20 mouse cellular contexts compared by ENCODE assay signal in the genomic region with DNA sequence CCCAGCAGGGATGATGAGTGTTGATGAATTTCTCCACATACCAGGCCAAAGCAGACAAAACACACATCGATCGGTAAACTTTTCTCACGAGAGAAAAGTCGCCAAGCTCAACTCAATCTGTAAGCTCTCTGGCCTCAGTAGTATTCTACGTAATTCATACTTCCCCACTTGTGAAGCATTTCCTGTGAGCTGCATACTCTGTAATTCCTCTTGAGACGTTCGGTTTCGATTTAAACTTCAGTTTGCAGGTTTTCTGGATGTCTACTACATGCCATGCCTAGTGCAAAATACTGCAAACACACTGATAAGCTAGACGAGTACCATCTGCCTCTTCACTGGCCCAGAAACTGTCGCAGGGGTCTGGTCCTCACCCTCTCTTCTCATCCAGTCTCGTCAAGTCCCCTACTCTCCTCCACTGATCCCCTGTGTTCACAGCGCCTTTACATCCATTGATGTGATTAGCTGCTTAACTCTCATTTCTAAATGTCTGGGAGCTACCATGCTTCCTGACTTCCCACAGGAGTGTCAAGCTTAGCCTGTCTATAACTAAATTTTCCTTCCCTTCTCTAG. TPM values are rescaled to one million over a fixed set of nuclear protein-coding genes. Genes with fewer than 3 reads are reported as not detected.
DNase-seq lines count a peak whose midpoint lies in the region; ATAC-seq and TF ChIP-seq lines count a peak whose summit lies in the region.
"Had no signal": no experiment of that assay in that cellular context is flagged by ENCODE, and none has a peak within 500 bp of the region (broad histone marks: within the 10 kb centered on the region; RNA-seq: fewer than 3 reads in every experiment).

No protein-coding gene starts in this region.

- no peak for ATAC-seq in limb, embryonic 12.5 days (ENCODE audit: insufficient number of reproducible peaks, insufficient read depth, low FRiP score, low TSS enrichment, low read depth)
- no peak for ATAC-seq in liver, embryonic 16.5 days (ENCODE audit: low read depth)
- ATAC-seq in heart, embryonic 11.5 days (replicated peaks; ENCODE audit: insufficient number of reproducible peaks, low FRiP score, low TSS enrichment) = no peak
- ATAC-seq: forebrain, embryonic 15.5 days; midbrain, embryonic 13.5 days; Patski had no signal

- no peak for DNase-seq in limb, embryonic 10.5 days (ENCODE audit: low spot score)
- peak; percentile 19 to 32 for DNase-seq in CD8-positive naive resting alpha-beta T cell, adult 2 months (ENCODE audit: low read depth in 2 of 2, low spot score in 2 of 2)
- no peak for DNase-seq in urinary bladder, postnatal 10 days (ENCODE audit: low spot score)
- DNase-seq in adrenal gland, adult (ENCODE audit: inconsistent age in 2 of 2, low spot score in 1 of 2) = no peak
- DNase-seq: adrenal gland, adult 2 months; cerebellum, postnatal 25 days; lung, postnatal 14 days; thymus, postnatal 25 days had no signal

- peaks cover 3% of the 10 kb centered on the region; the same call in 1 of the 2 replicates for H3K36me3 ChIP-seq in limb, embryonic 12.5 days
- peaks cover 11% of the 10 kb centered on the region for H3K36me3 ChIP-seq in limb, embryonic 10.5 days
- H3K36me3 ChIP-seq in liver, embryonic 16.5 days (ENCODE audit: control insufficient read depth, insufficient read depth) = no peaks in the 10 kb centered on the region
- H3K36me3 ChIP-seq in heart, embryonic 11.5 days (ENCODE audit: control insufficient read depth, insufficient read depth, low read length) = no peaks in the 10 kb centered on the region
- H3K36me3 ChIP-seq: forebrain, embryonic 15.5 days; limb, embryonic 15.5 days; midbrain, embryonic 13.5 days had no signal

- 0 out of 2 replicates have a peak overlapping the region, but pooled peaks have one; percentile 57 for H3K4me2 ChIP-seq in limb, embryonic 12.5 days
- peak overlapping the region; percentile 7; the same call in 1 of the 2 replicates for H3K4me2 ChIP-seq in liver, embryonic 16.5 days (ENCODE audit: low read depth, low read length)
- no peak overlapping the region for H3K4me2 ChIP-seq in heart, embryonic 11.5 days
- H3K4me2 ChIP-seq: forebrain, embryonic 15.5 days; midbrain, embryonic 13.5 days had no signal

- no peak for TF ChIP-seq POLR2A in bone marrow, adult 2 months (IDR thresholded peaks at IDR 0.05; ENCODE audit: borderline replicate concordance, control insufficient read depth, low read depth, low read length)

- H3K4me3 ChIP-seq in limb, embryonic 12.5 days (replicated peaks) = no peak overlapping the region
- H3K4me3 ChIP-seq in limb, embryonic 10.5 days = no peak overlapping the region
- peak overlapping the region; percentile 22 for H3K4me3 ChIP-seq in bone marrow, adult 2 months (replicated peaks; ENCODE audit: control insufficient read depth, low read depth, low read length)
- H3K4me3 ChIP-seq in liver, embryonic 16.5 days (ENCODE audit: low read depth, low read length) = no peak overlapping the region
- no peak overlapping the region for H3K4me3 ChIP-seq in heart, embryonic 11.5 days (ENCODE audit: low read depth, low read length)
- H3K4me3 ChIP-seq: erythroblast, embryonic 14.5 days; forebrain, embryonic 15.5 days; hindbrain, embryonic 10.5 days; layer of hippocampus, adult 2 months; midbrain, embryonic 13.5 days; myocyte had no signal

- no peak overlapping the region for H3K9ac ChIP-seq in limb, embryonic 12.5 days (replicated peaks)
- H3K9ac ChIP-seq in liver, embryonic 16.5 days (ENCODE audit: low read depth, low read length) = no peak overlapping the region
- no peak overlapping the region for H3K9ac ChIP-seq in heart, embryonic 11.5 days (ENCODE audit: low read depth, low read length)
- H3K9ac ChIP-seq: forebrain, embryonic 15.5 days; limb, embryonic 15.5 days; midbrain, embryonic 13.5 days had no signal

- 0 out of 2 replicates have a peak overlapping the region, but pooled peaks have one; percentile 94 for H3K27ac ChIP-seq in limb, embryonic 12.5 days
- no peak overlapping the region; the same call in 1 of the 2 replicates for H3K27ac ChIP-seq in limb, embryonic 10.5 days
- peak overlapping the region; percentile 50 for H3K27ac ChIP-seq in bone marrow, adult 2 months (ENCODE audit: control insufficient read depth, insufficient read depth, low read depth, low read length, poor library complexity)
- peak overlapping the region; percentile 25; the same call in 1 of the 2 replicates for H3K27ac ChIP-seq in liver, embryonic 16.5 days (ENCODE audit: low read length)
- no peak overlapping the region for H3K27ac ChIP-seq in heart, embryonic 11.5 days (ENCODE audit: low read depth, low read length)
- H3K27ac ChIP-seq: forebrain, embryonic 15.5 days; hindbrain, embryonic 10.5 days; layer of hippocampus, adult 2 months; midbrain, embryonic 13.5 days had no signal

- 88% methylated on average over 12 of the region's 12 CpGs for WGBS in limb, embryonic 12.5 days
- 90% methylated on average over 12 of the region's 12 CpGs for WGBS in limb, embryonic 10.5 days
- 25% methylated on average over 12 of the region's 12 CpGs for WGBS in bone marrow, adult 2 months
- WGBS in liver, embryonic 16.5 days (ENCODE audit: insufficient replicate concordance) = 47% methylated on average over 12 of the region's 12 CpGs
- 67% methylated on average over 12 of the region's 12 CpGs for WGBS in heart, embryonic 11.5 days (ENCODE audit: insufficient replicate concordance)

- no peaks in the 10 kb centered on the region for H3K27me3 ChIP-seq in limb, embryonic 12.5 days
- no peaks in the 10 kb centered on the region for H3K27me3 ChIP-seq in limb, embryonic 10.5 days (ENCODE audit: low read depth, poor library complexity, severe bottlenecking)
- no peaks in the 10 kb centered on the region for H3K27me3 ChIP-seq in liver, embryonic 16.5 days (ENCODE audit: control insufficient read depth, insufficient read depth, low read depth, low read length)
- no peaks in the 10 kb centered on the region for H3K27me3 ChIP-seq in heart, embryonic 11.5 days (ENCODE audit: control insufficient read depth, insufficient read depth, low read length)
- H3K27me3 ChIP-seq: forebrain, embryonic 15.5 days; limb, embryonic 15.5 days; midbrain, embryonic 13.5 days; Patski had no signal

- H3K4me1 ChIP-seq in limb, embryonic 12.5 days (replicated peaks) = peaks cover 30% of the 10 kb centered on the region
- peaks cover 34% of the 10 kb centered on the region for H3K4me1 ChIP-seq in limb, embryonic 10.5 days
- peaks cover 8% of the 10 kb centered on the region for H3K4me1 ChIP-seq in bone marrow, adult 2 months (ENCODE audit: control insufficient read depth, insufficient read depth, low read length)
- peaks cover 40% of the 10 kb centered on the region for H3K4me1 ChIP-seq in liver, embryonic 16.5 days (ENCODE audit: control insufficient read depth, low read depth, low read length)
- peaks cover 14% of the 10 kb centered on the region for H3K4me1 ChIP-seq in heart, embryonic 11.5 days (ENCODE audit: control insufficient read depth, insufficient read depth, low read length)

- no peak for TF ChIP-seq CTCF in bone marrow, adult 2 months (IDR thresholded peaks at IDR 0.05; ENCODE audit: control insufficient read depth, insufficient read depth, low read length)

- H3K9me3 ChIP-seq in limb, embryonic 12.5 days = no peaks in the 10 kb centered on the region
- H3K9me3 ChIP-seq in limb, embryonic 10.5 days (replicated peaks) = no peaks in the 10 kb centered on the region
- no peaks in the 10 kb centered on the region for H3K9me3 ChIP-seq in liver, embryonic 16.5 days (replicated peaks; ENCODE audit: control insufficient read depth, low read length)
- no peaks in the 10 kb centered on the region for H3K9me3 ChIP-seq in heart, embryonic 11.5 days (replicated peaks; ENCODE audit: control insufficient read depth, low read length)
- H3K9me3 ChIP-seq: forebrain, embryonic 15.5 days; hindbrain, embryonic 10.5 days; limb, embryonic 15.5 days; midbrain, embryonic 13.5 days had no signal

RNA-seq across cellular contexts. Expression of a gene that starts 2.2 kb away (rescaled TPM):
- polyA plus RNA-seq in limb, embryonic 12.5 days (2016; fragmentation: Nextera tagmentation; extraction: Ambion mirVana) = 303 and 349 TPM in 2 replicates
- polyA plus RNA-seq in limb, embryonic 10.5 days (2016; fragmentation: Nextera tagmentation; extraction: Ambion mirVana) = 263 and 287 TPM in 2 replicates
- 133 and 198 TPM in 2 replicates for polyA plus RNA-seq in bone marrow, adult 2 months (2011; ENCODE audit: insufficient read depth, insufficient read length, low replicate concordance, missing spikeins)
- polyA plus RNA-seq in liver, embryonic 16.5 days (2015; fragmentation: Nextera tagmentation; extraction: Ambion mirVana) = 78.1 and 78.4 TPM in 2 replicates
- polyA plus RNA-seq in heart, embryonic 11.5 days (2014; fragmentation: Nextera tagmentation; extraction: Ambion mirVana) = 131 and 155 TPM in 2 replicates

RNA-seq across cellular contexts. Expression of a gene that starts 41.5 kb away (rescaled TPM):
- polyA plus RNA-seq in limb, embryonic 12.5 days (2016; fragmentation: Nextera tagmentation; extraction: Ambion mirVana) = 7.2 and 8.4 TPM in 2 replicates
- polyA plus RNA-seq in limb, embryonic 10.5 days (2016; fragmentation: Nextera tagmentation; extraction: Ambion mirVana) = 2.9 and 4.7 TPM in 2 replicates
- 1.0 TPM in 1 of 2 replicates, not detected in the other for polyA plus RNA-seq in bone marrow, adult 2 months (2011; ENCODE audit: insufficient read depth, insufficient read length, low replicate concordance, missing spikeins)
- polyA plus RNA-seq in liver, embryonic 16.5 days (2015; fragmentation: Nextera tagmentation; extraction: Ambion mirVana) = 1.1 and 1.4 TPM in 2 replicates
- polyA plus RNA-seq in heart, embryonic 11.5 days (2014; fragmentation: Nextera tagmentation; extraction: Ambion mirVana) = 2.7 and 3.1 TPM in 2 replicates

RNA-seq across cellular contexts. Expression of a gene that starts 51.4 kb away (rescaled TPM):
- 83.5 and 85.1 TPM in 2 replicates for polyA plus RNA-seq in limb, embryonic 12.5 days (2016; fragmentation: Nextera tagmentation; extraction: Ambion mirVana)
- polyA plus RNA-seq in limb, embryonic 10.5 days (2016; fragmentation: Nextera tagmentation; extraction: Ambion mirVana) = 56.2 and 63.2 TPM in 2 replicates
- 28.7 and 45.5 TPM in 2 replicates for polyA plus RNA-seq in bone marrow, adult 2 months (2011; ENCODE audit: insufficient read depth, insufficient read length, low replicate concordance, missing spikeins)
- polyA plus RNA-seq in liver, embryonic 16.5 days (2015; fragmentation: Nextera tagmentation; extraction: Ambion mirVana) = 4.6 and 5.8 TPM in 2 replicates
- polyA plus RNA-seq in heart, embryonic 11.5 days (2014; fragmentation: Nextera tagmentation; extraction: Ambion mirVana) = 37.0 and 44.6 TPM in 2 replicates

RNA-seq across cellular contexts. Expression of a gene that starts 57.2 kb away (rescaled TPM):
- 65.6 and 67.5 TPM in 2 replicates for polyA plus RNA-seq in limb, embryonic 12.5 days (2016; fragmentation: Nextera tagmentation; extraction: Ambion mirVana)
- 72.7 and 82.2 TPM in 2 replicates for polyA plus RNA-seq in limb, embryonic 10.5 days (2016; fragmentation: Nextera tagmentation; extraction: Ambion mirVana)
- 5.7 and 7.1 TPM in 2 replicates for polyA plus RNA-seq in bone marrow, adult 2 months (2011; ENCODE audit: insufficient read depth, insufficient read length, low replicate concordance, missing spikeins)
- 11.6 and 13.0 TPM in 2 replicates for polyA plus RNA-seq in liver, embryonic 16.5 days (2015; fragmentation: Nextera tagmentation; extraction: Ambion mirVana)
- polyA plus RNA-seq in heart, embryonic 11.5 days (2014; fragmentation: Nextera tagmentation; extraction: Ambion mirVana) = 31.9 and 33.5 TPM in 2 replicates

RNA-seq across cellular contexts. Expression of a gene that starts 57.4 kb away (rescaled TPM):
- 105 and 111 TPM in 2 replicates for polyA plus RNA-seq in limb, embryonic 12.5 days (2016; fragmentation: Nextera tagmentation; extraction: Ambion mirVana)
- 83.1 and 95.3 TPM in 2 replicates for polyA plus RNA-seq in limb, embryonic 10.5 days (2016; fragmentation: Nextera tagmentation; extraction: Ambion mirVana)
- polyA plus RNA-seq in bone marrow, adult 2 months (2011; ENCODE audit: insufficient read depth, insufficient read length, low replicate concordance, missing spikeins) = 24.1 and 32.5 TPM in 2 replicates
- 29.3 and 32.4 TPM in 2 replicates for polyA plus RNA-seq in liver, embryonic 16.5 days (2015; fragmentation: Nextera tagmentation; extraction: Ambion mirVana)
- polyA plus RNA-seq in heart, embryonic 11.5 days (2014; fragmentation: Nextera tagmentation; extraction: Ambion mirVana) = 11.0 and 28.0 TPM in 2 replicates

Comparison
In these comparisons a context has a peak if more than half of its experiments do, and no peak if none do; other contexts are left out.
1. H3K27ac ChIP-seq: peak in limb, embryonic 12.5 days (single experiment), bone marrow, adult 2 months (single experiment) and liver, embryonic 16.5 days (single experiment); none in limb, embryonic 10.5 days (single experiment) and heart, embryonic 11.5 days (single experiment).
2. DNase-seq: peak in CD8-positive naive resting alpha-beta T cell, adult 2 months (2 of 2); none in limb, embryonic 10.5 days (single experiment), urinary bladder, postnatal 10 days (single experiment) and adrenal gland, adult (0 of 2).